Mouse (Mus musculus): ENCODE results near the gene Sohlh2. TPM values are rescaled to one million over a fixed set of nuclear protein-coding genes. Genes with fewer than 3 reads are reported as not detected.
A peak's percentile ranks its signal among the peaks of the same experiment; 100 is the strongest.
"Not testable (repeated sequence)": the region's sequence is repeated elsewhere in the genome, so short reads cannot be mapped to it uniquely, and the experiment has no call there.

Sohlh2 gene
- polyA plus RNA-seq, 1 experiment from 2014 or later: 0.06 TPM

- Histone ChIP-seq H3K4me1 (ENCODE audit: control insufficient read depth, insufficient read depth, low read depth, low read length) (no peaks in the 10 kb centered on the region), H3K27me3 (replicated peaks; ENCODE audit: control insufficient read depth, insufficient read depth, low read length) (no peaks in the 10 kb centered on the region), H3K36me3 (ENCODE audit: control insufficient read depth, insufficient read depth, low read length) (no peaks in the 10 kb centered on the region), H3K27ac (ENCODE audit: low read depth, low read length) (no peak overlapping the region), H3K4me2 (ENCODE audit: low read length) (no peak overlapping the region), H3K4me3 (ENCODE audit: low read length) (no peak overlapping the region), H3K9me3 (ENCODE audit: control insufficient read depth, low read length) (no peaks in the 10 kb centered on the region), H3K9ac (ENCODE audit: low read depth, low read length) (no peak overlapping the region)
- ATAC-seq: no peak
- 63% methylated on average over 8 of the region's 8 CpGs for WGBS
These were observed 13.0 kb downstream of the Sohlh2 start for GRCm38 (mm10) chr3:55194792-55195191.

- no peak overlapping the region for H3K27ac ChIP-seq (ENCODE audit: low read depth, low read length)
- H3K36me3 ChIP-seq (ENCODE audit: control insufficient read depth, insufficient read depth, low read length): no peaks in the 10 kb centered on the region
- no peak overlapping the region for H3K4me3 ChIP-seq (ENCODE audit: low read length)
- no peak overlapping the region for H3K4me2 ChIP-seq (ENCODE audit: low read length)
- WGBS: 80% methylated on average over 5 of the region's 5 CpGs
- no peaks in the 10 kb centered on the region for H3K4me1 ChIP-seq (ENCODE audit: control insufficient read depth, insufficient read depth, low read depth, low read length)
- no peak overlapping the region for H3K9ac ChIP-seq (ENCODE audit: low read depth, low read length)
- H3K9me3 ChIP-seq (ENCODE audit: control insufficient read depth, low read length): no peaks in the 10 kb centered on the region
- ATAC-seq: no peak
- no peaks in the 10 kb centered on the region for H3K27me3 ChIP-seq (replicated peaks; ENCODE audit: control insufficient read depth, insufficient read depth, low read length)
These were observed 13.9 kb downstream of the Sohlh2 start for GRCm38 (mm10) chr3:55195581-55196327.

- WGBS: 69% methylated on average over 2 of the region's 2 CpGs
- H3K4me1 ChIP-seq (ENCODE audit: control insufficient read depth, insufficient read depth, low read depth, low read length): no peaks in the 10 kb centered on the region
- no peak for ATAC-seq
These were observed 14.5 kb downstream of the Sohlh2 start for GRCm38 (mm10) chr3:55196328-55196710.

GRCm38 (mm10) chr3:55203621-55204020 is 21.8 kb downstream of the Sohlh2 start:
- WGBS: 97% methylated on average over 11 of the region's 11 CpGs
- not testable (repeated sequence) for H3K9ac ChIP-seq (ENCODE audit: low read depth, low read length); ATAC-seq; H3K4me2 ChIP-seq (ENCODE audit: low read length); H3K4me1 ChIP-seq (ENCODE audit: control insufficient read depth, insufficient read depth, low read depth, low read length); H3K27me3 ChIP-seq (replicated peaks; ENCODE audit: control insufficient read depth, insufficient read depth, low read length); H3K4me3 ChIP-seq (ENCODE audit: low read length); H3K36me3 ChIP-seq (ENCODE audit: control insufficient read depth, insufficient read depth, low read length); H3K27ac ChIP-seq (ENCODE audit: low read depth, low read length); H3K9me3 ChIP-seq (ENCODE audit: control insufficient read depth, low read length)

More at GRCm38 (mm10) chr3:55196328-55196710, 14.5 kb downstream of the Sohlh2 start:
- Histone ChIP-seq H3K27me3 (replicated peaks; ENCODE audit: control insufficient read depth, insufficient read depth, low read length) (no peaks in the 10 kb centered on the region), H3K27ac (ENCODE audit: low read depth, low read length) (no peak overlapping the region), H3K9ac (ENCODE audit: low read depth, low read length) (no peak overlapping the region), H3K9me3 (ENCODE audit: control insufficient read depth, low read length) (no peaks in the 10 kb centered on the region), H3K36me3 (ENCODE audit: control insufficient read depth, insufficient read depth, low read length) (no peaks in the 10 kb centered on the region), H3K4me2 (ENCODE audit: low read length) (no peak overlapping the region), H3K4me3 (ENCODE audit: low read length) (no peak overlapping the region)

- Histone ChIP-seq H3K27me3 (replicated peaks; ENCODE audit: control insufficient read depth, insufficient read depth, low read length) (no peaks in the 10 kb centered on the region), H3K9me3 (ENCODE audit: control insufficient read depth, low read length) (no peaks in the 10 kb centered on the region; the same call in 1 of the 2 replicates), H3K9ac (ENCODE audit: low read depth, low read length) (no peak overlapping the region), H3K4me2 (ENCODE audit: low read length) (no peak overlapping the region), H3K4me1 (ENCODE audit: control insufficient read depth, insufficient read depth, low read depth, low read length) (no peaks in the 10 kb centered on the region), H3K27ac (ENCODE audit: low read depth, low read length) (no peak overlapping the region), H3K4me3 (ENCODE audit: low read length) (no peak overlapping the region), H3K36me3 (ENCODE audit: control insufficient read depth, insufficient read depth, low read length) (no peaks in the 10 kb centered on the region)
- WGBS: 98% methylated on average over 2 of the region's 2 CpGs
- ATAC-seq: no peak
These were observed 24.6 kb downstream of the Sohlh2 start for GRCm38 (mm10) chr3:55206413-55206812.

- Histone ChIP-seq H3K36me3 (ENCODE audit: control insufficient read depth, insufficient read depth, low read length) (no peaks in the 10 kb centered on the region), H3K9me3 (ENCODE audit: control insufficient read depth, low read length) (no peaks in the 10 kb centered on the region; the same call in 1 of the 2 replicates), H3K4me1 (ENCODE audit: control insufficient read depth, insufficient read depth, low read depth, low read length) (no peaks in the 10 kb centered on the region), H3K4me2 (ENCODE audit: low read length) (no peak overlapping the region), H3K27ac (ENCODE audit: low read depth, low read length) (no peak overlapping the region), H3K4me3 (ENCODE audit: low read length) (no peak overlapping the region), H3K27me3 (replicated peaks; ENCODE audit: control insufficient read depth, insufficient read depth, low read length) (no peaks in the 10 kb centered on the region), H3K9ac (ENCODE audit: low read depth, low read length) (no peak overlapping the region)
- 0 out of 2 replicates have a peak, but pooled peaks have one; percentile 69 for ATAC-seq
- 57% methylated on average over 6 of the region's 6 CpGs for WGBS
These were observed 25.8 kb downstream of the Sohlh2 start for GRCm38 (mm10) chr3:55207665-55208064.

- H3K4me3 ChIP-seq (ENCODE audit: low read length): no peak overlapping the region
- H3K27me3 ChIP-seq (replicated peaks; ENCODE audit: control insufficient read depth, insufficient read depth, low read length): no peaks in the 10 kb centered on the region
- no peak overlapping the region for H3K9ac ChIP-seq (ENCODE audit: low read depth, low read length)
- H3K27ac ChIP-seq (ENCODE audit: low read depth, low read length): no peak overlapping the region
- 35% methylated on average over 2 of the region's 2 CpGs for WGBS
- H3K4me1 ChIP-seq (ENCODE audit: control insufficient read depth, insufficient read depth, low read depth, low read length): peaks cover 6% of the 10 kb centered on the region
- ATAC-seq: no peak
- H3K36me3 ChIP-seq (ENCODE audit: control insufficient read depth, insufficient read depth, low read length): no peaks in the 10 kb centered on the region
- no peak overlapping the region for H3K4me2 ChIP-seq (ENCODE audit: low read length)
- H3K9me3 ChIP-seq (ENCODE audit: control insufficient read depth, low read length): no peaks in the 10 kb centered on the region
These were observed 30.4 kb downstream of the Sohlh2 start for GRCm38 (mm10) chr3:55212254-55212653.

- no peaks in the 10 kb centered on the region for H3K9me3 ChIP-seq (ENCODE audit: control insufficient read depth, low read length)
- peak overlapping the region; percentile 36; the same call in 1 of the 2 replicates for H3K27ac ChIP-seq (ENCODE audit: low read depth, low read length)
- no peak overlapping the region for H3K9ac ChIP-seq (ENCODE audit: low read depth, low read length)
- no peaks in the 10 kb centered on the region for H3K27me3 ChIP-seq (replicated peaks; ENCODE audit: control insufficient read depth, insufficient read depth, low read length)
- H3K36me3 ChIP-seq (ENCODE audit: control insufficient read depth, insufficient read depth, low read length): no peaks in the 10 kb centered on the region
- no peak for ATAC-seq
- H3K4me1 ChIP-seq (ENCODE audit: control insufficient read depth, insufficient read depth, low read depth, low read length): peaks cover 6% of the 10 kb centered on the region
- H3K4me2 ChIP-seq (ENCODE audit: low read length): no peak overlapping the region
- no peak overlapping the region for H3K4me3 ChIP-seq (ENCODE audit: low read length)
- WGBS: 48% methylated on average over 4 of the region's 4 CpGs
These were observed 32.0 kb downstream of the Sohlh2 start for GRCm38 (mm10) chr3:55213785-55214184.

GRCm38 (mm10) chr3:55214413-55214812 is 32.6 kb downstream of the Sohlh2 start:
- 55% methylated on average over 6 of the region's 6 CpGs for WGBS
- Histone ChIP-seq H3K9ac (ENCODE audit: low read depth, low read length) (no peak overlapping the region), H3K27ac (ENCODE audit: low read depth, low read length) (peak overlapping the region; percentile 36; the same call in 1 of the 2 replicates), H3K36me3 (ENCODE audit: control insufficient read depth, insufficient read depth, low read length) (no peaks in the 10 kb centered on the region), H3K4me3 (ENCODE audit: low read length) (no peak overlapping the region), H3K4me1 (ENCODE audit: control insufficient read depth, insufficient read depth, low read depth, low read length) (peaks cover 6% of the 10 kb centered on the region), H3K27me3 (replicated peaks; ENCODE audit: control insufficient read depth, insufficient read depth, low read length) (no peaks in the 10 kb centered on the region), H3K9me3 (ENCODE audit: control insufficient read depth, low read length) (no peaks in the 10 kb centered on the region), H3K4me2 (ENCODE audit: low read length) (no peak overlapping the region)
- ATAC-seq: peak; percentile 48; the same call in 1 of the 2 replicates

All from hindbrain, embryonic 16.5 days (tissue).